Mouse (Mus musculus) activated CD4-positive, CD25-positive, alpha-beta regulatory T cell, adult 4 months (primary cell): ENCODE measurements around the gene Tspear. TPM values are rescaled to one million over a fixed set of nuclear protein-coding genes. Genes with fewer than 3 reads are reported as not detected.

Source experiments
- polyA plus RNA-seq, 2 experiments: library from polyadenylated mRNA; unstranded; fragments of 100-300 nt; shearing (Covaris generic); gene quantifications; one replicate each; pipeline ENCODE4 v1.2.1; 2017

The Tspear gene
- polyA plus RNA-seq, 2 experiments from 2014 or later: 0.38 to 0.40 TPM

Other genes starting within 250 kb of the Tspear start
- 10 to 100 TPM; 15.2 to 15.3 TPM for gene Fam207a, start 170.8 kb upstream of the Tspear start, polyA plus RNA-seq
- 100 to 1,000 TPM; 375 to 386 TPM for gene Itgb2, start 156.3 kb upstream of the Tspear start, polyA plus RNA-seq
- 10 to 100 TPM; 85.6 to 92.6 TPM for gene Pttg1ip, start 104.8 kb upstream of the Tspear start, polyA plus RNA-seq
- 10 to 100 TPM; 75.5 to 83.8 TPM for gene Sumo3, start 80.5 kb upstream of the Tspear start, polyA plus RNA-seq
- gene Gm49325, start 80.4 kb upstream of the Tspear start, polyA plus RNA-seq: 1 to 10 TPM in 1 of 2 experiments, not detected in 1; 6.5 TPM
- gene Ube2g2, start 64.3 kb upstream of the Tspear start, polyA plus RNA-seq: 10 to 100 TPM; 36.5 to 39.3 TPM
- gene Gm19402, start 4.2 kb downstream of the Tspear start, polyA plus RNA-seq: not detected
- not detected for gene Gm9508, start 10.7 kb downstream of the Tspear start, polyA plus RNA-seq
- gene Gm10272, start 20.1 kb downstream of the Tspear start, polyA plus RNA-seq: not detected
- gene Gm10024, start 24.9 kb downstream of the Tspear start, polyA plus RNA-seq: not detected
- gene Gm10142, start 29.2 kb downstream of the Tspear start, polyA plus RNA-seq: not detected
- gene Krtap12-1, start 34.0 kb downstream of the Tspear start, polyA plus RNA-seq: not detected
- not detected for gene Gm10100, start 39.9 kb downstream of the Tspear start, polyA plus RNA-seq
- not detected for gene Gm18596, start 56.1 kb downstream of the Tspear start, polyA plus RNA-seq
- gene Gm9736, start 64.8 kb downstream of the Tspear start, polyA plus RNA-seq: not detected
- not detected for gene Gm3233, start 73.1 kb downstream of the Tspear start, polyA plus RNA-seq
- not detected for gene Gm3238, start 84.8 kb downstream of the Tspear start, polyA plus RNA-seq
- not detected for gene Gm7138, start 90.4 kb downstream of the Tspear start, polyA plus RNA-seq
- not detected for gene Gm3250, start 96.0 kb downstream of the Tspear start, polyA plus RNA-seq
- gene Gm7137, start 101.6 kb downstream of the Tspear start, polyA plus RNA-seq: not detected
- not detected for gene Gm9639, start 108.5 kb downstream of the Tspear start, polyA plus RNA-seq
- gene Gm19668, start 112.6 kb downstream of the Tspear start, polyA plus RNA-seq: not detected
- not detected for gene Gm9507, start 125.3 kb downstream of the Tspear start, polyA plus RNA-seq
- not detected for gene Gm2696, start 128.1 kb downstream of the Tspear start, polyA plus RNA-seq
- not detected for gene Krtap10-4, start 140.5 kb downstream of the Tspear start, polyA plus RNA-seq
- not detected for gene Krtap10-10, start 149.4 kb downstream of the Tspear start, polyA plus RNA-seq
- gene Gm36176, start 160.2 kb downstream of the Tspear start, polyA plus RNA-seq: not detected
- gene Gm10318, start 166.3 kb downstream of the Tspear start, polyA plus RNA-seq: not detected
- gene Gm3285, start 175.4 kb downstream of the Tspear start, polyA plus RNA-seq: not detected
- not detected for gene Lrrc3, start 216.0 kb downstream of the Tspear start, polyA plus RNA-seq